Mouse (Mus musculus) lung, embryonic 14.5 days (tissue): ENCODE data around the gene Cyp17a1. TPM values are rescaled to one million over a fixed set of nuclear protein-coding genes. Genes with fewer than 3 reads are reported as not detected.

Experiments
- ATAC-seq: fragments of 200-750 bp; cut with Nextera tagmentation; 2 replicates; pipeline ENCODE4 v1.8.0; 2017; ENCODE audit warnings: mild to moderate bottlenecking, moderate TSS enrichment, moderate library complexity; ENCODE audit not compliant: insufficient read depth
- DNase-seq: peaks from one replicate; pipeline ENCODE4 v3.0.0-alpha.2; 2015
- H3K27ac ChIP-seq: fragments of 300-500 bp; sonication (generic); 2 replicates; pipeline ENCODE4 v1.5.1; 2014; ENCODE audit warnings: low read depth, mild to moderate bottlenecking, moderate library complexity
- H3K27me3 ChIP-seq: fragments of 300-500 bp; sonication (generic); 2 replicates; pipeline ENCODE4 v1.6.1; 2014; ENCODE audit warnings: low read length, control low read depth; ENCODE audit not compliant: insufficient read depth
- H3K36me3 ChIP-seq: fragments of 300-500 bp; sonication (generic); 2 replicates; pipeline ENCODE4 v1.6.1; 2014; ENCODE audit warnings: control low read depth; ENCODE audit not compliant: insufficient read depth
- H3K4me1 ChIP-seq: fragments of 300-500 bp; sonication (generic); 2 replicates; pipeline ENCODE4 v1.6.1; 2014; ENCODE audit warnings: antibody characterized with exemption, control low read depth; ENCODE audit not compliant: insufficient read depth
- H3K4me2 ChIP-seq: fragments of 300-500 bp; sonication (generic); 2 replicates; pipeline ENCODE4 v1.6.1; 2014; ENCODE audit warnings: mild to moderate bottlenecking
- H3K4me3 ChIP-seq: fragments of 300-500 bp; sonication (generic); 2 replicates; pipeline ENCODE4 v1.5.1; 2014; ENCODE audit warnings: low read depth, low read length
- H3K9ac ChIP-seq: fragments of 300-500 bp; sonication (generic); 2 replicates; pipeline ENCODE4 v1.6.1; 2014
- H3K9me3 ChIP-seq: fragments of 300-500 bp; sonication (generic); 2 replicates; pipeline ENCODE4 v1.6.1; 2016; ENCODE audit warnings: low read depth, low read length, control low read depth
- CTCF ChIP-seq: IDR thresholded peaks from 2 replicates; pipeline ENCODE4 v1.5.1; 2016; ENCODE audit warnings: antibody characterized with exemption, low read depth
- WGBS: fragments of 180-500 bp; shearing (Covaris S2); extraction: QIAGEN DNeasy Blood & Tissue Kit; methylation state at CpG from one replicate; pipeline ENCODE4 v1.1.7; 2014; 5-methylcytosine and 5-hydroxymethylcytosine counted together
- polyA plus RNA-seq: library from polyadenylated mRNA; unstranded; fragments of >200 nt; fragmentation: Nextera tagmentation; extraction: Ambion mirVana; gene quantifications from 2 replicates; pipeline ENCODE4 v1.2.1, GENCODE M21; 2014

Cyp17a1 gene
- not detected in 2 replicates for polyA plus RNA-seq

DNA sequence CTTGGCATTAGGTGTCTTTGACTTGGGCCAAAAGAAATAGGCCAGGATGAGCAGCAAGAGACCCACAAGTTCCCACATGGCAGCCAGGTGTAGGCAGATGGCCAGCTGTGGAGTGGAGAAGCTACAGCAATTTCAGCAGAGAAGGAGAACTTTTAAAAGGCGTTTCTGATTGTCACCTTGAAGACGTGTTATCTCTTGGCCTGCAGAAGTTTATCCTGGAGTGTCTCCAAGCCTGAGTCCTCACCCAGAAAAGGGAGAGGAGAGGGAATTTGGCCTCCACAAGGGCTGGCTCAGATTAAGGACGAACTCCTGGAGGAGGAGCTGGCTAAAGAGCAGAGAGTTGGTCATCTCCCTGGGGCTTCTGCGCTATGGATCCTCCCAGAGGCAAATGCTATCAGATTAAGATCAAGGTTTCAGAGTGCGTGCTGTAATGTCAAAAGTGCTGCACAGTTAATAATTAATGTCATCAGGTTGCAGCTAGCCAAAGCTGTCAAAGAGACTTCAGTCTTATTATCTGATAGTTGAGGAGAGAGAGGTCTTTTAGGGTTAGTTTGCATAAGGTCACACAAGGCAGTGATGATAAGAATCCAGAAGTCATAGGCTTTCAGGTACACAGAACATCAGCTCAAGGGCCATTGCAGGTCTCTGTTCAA is at the start of gene Cyp17a1:
Cyp17a1 (minus strand) TSS at position 407 of the 653 bp plus-strand sequence.
- Histone ChIP-seq H3K4me1 (no peaks in the 10 kb centered on the region), H3K4me2 (no peak within 1 kb of the TSS), H3K9ac (no peak within 1 kb of the TSS), H3K36me3 (no peaks in the 10 kb centered on the region), H3K27ac (no peak within 1 kb of the TSS), H3K4me3 (no peak within 1 kb of the TSS), H3K27me3 (0 out of 2 replicates have a peak, but pooled peaks cover 3% of the 10 kb centered on the region), H3K9me3 (no peaks in the 10 kb centered on the region)
- TF ChIP-seq CTCF, result no peak
- DNase-seq, result no peak
- 21% methylated on average over 5 of the region's 5 CpGs for whole genome bisulfite sequencing
- no peak for ATAC-seq

- 76% methylated on average over 4 of the region's 4 CpGs for WGBS
- Histone ChIP-seq H3K4me3 (no peak overlapping the region), H3K27me3 (no peaks in the 10 kb centered on the region), H3K27ac (no peak overlapping the region), H3K4me1 (no peaks in the 10 kb centered on the region), H3K9me3 (peaks cover 5% of the 10 kb centered on the region; the same call in 1 of the 2 replicates), H3K36me3 (0 out of 2 replicates have a peak, but pooled peaks cover 4% of the 10 kb centered on the region), H3K4me2 (no peak overlapping the region), H3K9ac (no peak overlapping the region)
- DNase-seq (no peak), ATAC-seq (no peak)
- no peak for TF ChIP-seq CTCF
Observed at GRCm38 (mm10) chr19:46718150-46718549, 45.2 kb upstream of the Cyp17a1 start.

DNA sequence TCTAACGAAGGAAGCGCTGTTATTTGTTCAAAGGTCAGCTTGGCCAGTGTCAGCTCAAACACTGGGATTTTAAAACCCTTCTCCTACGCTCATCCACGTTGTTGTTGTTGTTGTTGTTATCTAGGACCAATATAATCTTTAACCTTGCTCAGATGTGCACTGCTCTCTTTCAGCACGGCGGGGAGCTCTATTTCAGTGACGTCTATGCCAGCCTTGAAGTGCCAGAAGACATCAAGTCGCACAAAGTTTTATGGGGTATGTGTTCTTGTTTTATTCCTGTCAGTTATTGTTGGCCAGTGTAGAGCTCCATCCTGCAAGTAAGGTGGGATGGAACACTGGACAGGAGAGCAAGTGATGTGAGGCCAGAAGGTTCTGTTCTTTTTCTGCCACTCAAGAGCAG is 42.0 kb upstream of the Cyp17a1 start:
- Histone ChIP-seq H3K9me3 (peaks cover 5% of the 10 kb centered on the region; the same call in 1 of the 2 replicates), H3K36me3 (0 out of 2 replicates have a peak, but pooled peaks cover 4% of the 10 kb centered on the region), H3K4me2 (no peak overlapping the region), H3K27me3 (no peaks in the 10 kb centered on the region), H3K27ac (no peak overlapping the region), H3K9ac (no peak overlapping the region), H3K4me3 (no peak overlapping the region), H3K4me1 (no peaks in the 10 kb centered on the region)
- 83% methylated on average over 8 of the region's 8 CpGs for WGBS
- no peak for TF ChIP-seq CTCF
- DNase-seq (no peak), ATAC-seq (no peak)

DNA sequence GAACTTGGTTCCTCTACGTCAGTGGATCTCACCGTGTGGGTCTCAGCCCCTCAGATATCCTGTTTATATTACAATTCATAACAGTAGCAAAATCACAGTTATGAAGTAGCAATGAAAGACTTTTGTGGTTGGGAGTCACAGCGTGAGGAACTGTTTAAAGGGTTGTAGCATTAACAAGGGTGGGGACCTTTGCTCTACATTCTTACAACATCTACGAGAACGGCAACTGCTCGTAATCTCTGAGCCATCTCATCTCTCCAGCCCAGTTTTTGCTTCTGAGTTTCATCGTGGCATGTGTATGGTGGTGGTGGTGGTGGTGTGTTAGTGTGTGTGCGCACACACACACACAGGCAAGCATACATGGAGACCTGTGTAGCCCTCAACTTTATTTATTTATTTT is 41.3 kb upstream of the Cyp17a1 start:
- no peak overlapping the region for H3K4me3 ChIP-seq
- H3K4me2 ChIP-seq, result no peak overlapping the region
- no peaks in the 10 kb centered on the region for H3K27me3 ChIP-seq
- H3K9me3 ChIP-seq, result peaks cover 5% of the 10 kb centered on the region; the same call in 1 of the 2 replicates
- DNase-seq (no peak), ATAC-seq (no peak)
- no peak overlapping the region for H3K9ac ChIP-seq
- H3K4me1 ChIP-seq, result no peaks in the 10 kb centered on the region
- no peak overlapping the region for H3K27ac ChIP-seq
- TF ChIP-seq CTCF, result no peak
- 74% methylated on average over 8 of the region's 8 CpGs for WGBS
- H3K36me3 ChIP-seq, result 0 out of 2 replicates have a peak, but pooled peaks cover 4% of the 10 kb centered on the region

DNA sequence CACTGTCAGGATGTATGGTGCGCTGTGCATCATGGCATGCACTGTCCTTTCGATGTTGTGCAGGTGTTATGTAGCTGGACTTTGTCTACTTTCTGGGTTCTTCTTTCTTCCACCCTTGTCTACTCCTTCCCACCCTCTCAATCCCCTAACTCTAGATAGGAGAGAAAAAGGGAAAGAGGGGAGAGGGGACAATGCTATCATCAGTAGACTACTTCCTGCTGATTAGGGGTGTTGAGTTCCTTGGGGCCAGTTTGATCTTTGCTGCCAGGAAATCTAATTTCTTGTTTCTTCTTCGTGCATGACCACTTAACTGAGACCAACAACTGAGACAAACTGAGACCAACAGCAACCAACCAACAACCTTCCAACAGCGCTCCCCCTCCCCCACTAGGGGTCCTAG is 37.6 kb upstream of the Cyp17a1 start:
- Histone ChIP-seq H3K27me3 (no peaks in the 10 kb centered on the region), H3K4me2 (no peak overlapping the region), H3K36me3 (0 out of 2 replicates have a peak, but pooled peaks cover 4% of the 10 kb centered on the region), H3K4me3 (no peak overlapping the region), H3K27ac (no peak overlapping the region), H3K9ac (no peak overlapping the region), H3K4me1 (peaks cover 3% of the 10 kb centered on the region; the same call in 1 of the 2 replicates), H3K9me3 (no peaks in the 10 kb centered on the region)
- 93% methylated on average over 4 of the region's 4 CpGs for WGBS
- TF ChIP-seq CTCF, result no peak
- no peak for DNase-seq
- no peak for ATAC-seq

DNA sequence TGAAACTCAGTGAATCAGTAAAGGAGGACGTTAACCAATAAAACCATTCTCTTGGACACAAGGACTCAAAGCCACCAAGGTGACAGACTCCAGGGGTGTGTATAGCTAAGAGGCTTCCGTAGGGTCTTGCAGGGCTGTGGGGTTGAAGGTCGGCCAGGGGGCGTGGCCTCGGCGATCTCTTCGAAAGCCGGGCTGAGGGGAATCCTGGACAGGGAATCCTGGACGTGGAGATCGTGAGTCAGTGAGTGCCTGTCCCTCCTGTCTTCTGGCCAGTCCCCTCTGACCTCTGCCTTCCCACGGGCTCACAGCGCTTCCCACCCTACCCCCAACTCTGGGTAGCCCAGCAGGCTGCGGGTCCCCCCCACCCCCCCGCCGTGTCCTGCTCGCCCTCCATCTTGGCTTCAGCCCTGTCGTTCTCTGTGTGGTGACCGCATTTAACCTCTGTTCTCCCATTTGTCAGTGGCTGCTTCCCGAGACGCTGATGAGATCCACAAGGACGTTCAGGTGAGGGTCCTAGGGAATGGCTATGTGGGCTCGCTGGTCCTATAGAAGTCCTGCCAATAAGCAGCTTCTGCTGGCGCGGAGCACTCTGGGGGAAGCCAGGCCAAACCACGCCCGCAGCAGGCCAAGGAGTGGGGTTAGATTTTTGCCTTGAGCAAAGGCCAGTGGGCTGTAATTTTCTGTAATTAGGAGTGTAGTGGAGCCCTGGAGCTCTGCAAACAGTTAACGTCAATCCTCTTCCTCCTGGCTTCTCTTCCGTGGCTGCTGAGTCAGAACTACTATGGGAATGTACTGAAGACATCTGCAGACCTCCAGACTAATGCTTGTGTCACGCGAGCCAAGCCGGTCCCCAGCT is 34.6 kb upstream of the Cyp17a1 start, which contains the start of gene As3mt:
As3mt (plus strand) TSS at position 163 of the 856 bp plus-strand sequence.
- DNase-seq, result peak; percentile 74
- peak within 1 kb of the TSS; percentile 47 for H3K4me3 ChIP-seq
- H3K27me3 ChIP-seq, result no peaks in the 10 kb centered on the region
- H3K4me1 ChIP-seq, result peaks cover 3% of the 10 kb centered on the region; the same call in 1 of the 2 replicates
- H3K4me2 ChIP-seq, result peak within 1 kb of the TSS; percentile 80
- no peaks in the 10 kb centered on the region for H3K9me3 ChIP-seq
- WGBS, result 8% methylated on average over 31 of the region's 31 CpGs
- H3K9ac ChIP-seq, result peak within 1 kb of the TSS; percentile 59
- peak within 1 kb of the TSS; percentile 36; the same call in 1 of the 2 replicates for H3K27ac ChIP-seq
- H3K36me3 ChIP-seq, result 0 out of 2 replicates have a peak, but pooled peaks cover 1% of the 10 kb centered on the region
- peak; percentile 80 for ATAC-seq
- no peak for TF ChIP-seq CTCF
